In genomic region chr5:106756937-106757371, GRCm38 (mm10) we compare ENCODE assay signal across 8 mouse cellular contexts. TPM values are rescaled to one million over a fixed set of nuclear protein-coding genes. Genes with fewer than 3 reads are reported as not detected.
A peak's percentile ranks its signal among the peaks of the same experiment; 100 is the strongest.
DNase-seq lines count a peak whose midpoint lies in the region; ATAC-seq and TF ChIP-seq lines count a peak whose summit lies in the region.

No protein-coding gene starts in this region.

- no peak for TF ChIP-seq CTCF in olfactory bulb, adult 2 months (IDR thresholded peaks at IDR 0.05; ENCODE audit: insufficient read depth, low read depth, low read length)

- peaks cover 33% of the 10 kb centered on the region for H3K27me3 ChIP-seq in heart, embryonic 10.5 days (ENCODE audit: insufficient read depth, poor library complexity, severe bottlenecking)
- peaks cover 10% of the 10 kb centered on the region; the same call in 1 of the 2 replicates for H3K27me3 ChIP-seq in limb, embryonic 11.5 days (ENCODE audit: control insufficient read depth, insufficient read depth, low read length)

- WGBS in heart, embryonic 10.5 days = 3% methylated on average over 10 of the region's 10 CpGs
- WGBS in limb, embryonic 11.5 days = 5% methylated on average over 10 of the region's 10 CpGs
- 6% methylated on average over 10 of the region's 10 CpGs for WGBS in olfactory bulb, adult 2 months

- H3K27ac ChIP-seq in heart, embryonic 10.5 days = peak overlapping the region; percentile 10; the same call in 1 of the 2 replicates
- H3K27ac ChIP-seq in limb, embryonic 11.5 days (replicated peaks; ENCODE audit: low read depth, low read length) = no peak overlapping the region
- no peak overlapping the region for H3K27ac ChIP-seq in olfactory bulb, adult 2 months (ENCODE audit: insufficient read depth, low read depth, low read length)

- DNase-seq in heart, embryonic 10.5 days (ENCODE audit: low spot score) = peak; percentile 86
- DNase-seq in heart, postnatal 25 days (ENCODE audit: low spot score) = no peak
- peak; percentile 6 for DNase-seq in right cerebral cortex, postnatal 14 days
- no peak for DNase-seq in right cerebral cortex, adult 18-20 months
- DNase-seq in limb, embryonic 11.5 days (ENCODE audit: low spot score) = peak; percentile 57
- no peak for DNase-seq in gastrocnemius, postnatal 25 days
- DNase-seq in cerebellum, adult 18-20 months = no peak

- peak; percentile 51; the same call in 1 of the 2 replicates for ATAC-seq in limb, embryonic 11.5 days (ENCODE audit: insufficient number of reproducible peaks, low FRiP score, low TSS enrichment, low read depth)

- H3K4me3 ChIP-seq in heart, embryonic 10.5 days = peak overlapping the region; percentile 50
- H3K4me3 ChIP-seq in limb, embryonic 11.5 days (ENCODE audit: low read depth, low read length) = peak overlapping the region; percentile 9
- H3K4me3 ChIP-seq in olfactory bulb, adult 2 months (ENCODE audit: insufficient read depth, low read depth, low read length) = 0 out of 2 replicates have a peak overlapping the region, but pooled peaks have one; percentile 13

- no peaks in the 10 kb centered on the region for H3K36me3 ChIP-seq in heart, embryonic 10.5 days
- no peaks in the 10 kb centered on the region for H3K36me3 ChIP-seq in limb, embryonic 11.5 days (ENCODE audit: control insufficient read depth, insufficient read depth, low read length)

- H3K9me3 ChIP-seq in heart, embryonic 10.5 days = no peaks in the 10 kb centered on the region
- no peaks in the 10 kb centered on the region for H3K9me3 ChIP-seq in limb, embryonic 11.5 days (ENCODE audit: control insufficient read depth, low read length)

- H3K4me2 ChIP-seq in limb, embryonic 11.5 days (ENCODE audit: low read depth, severe bottlenecking) = peak overlapping the region; percentile 47

- intact Hi-C loops in heart, postnatal 25 days (cut with DNase I) = no loop called here

- H3K9ac ChIP-seq in limb, embryonic 11.5 days (ENCODE audit: low read length) = no peak overlapping the region

- TF ChIP-seq POLR2A in olfactory bulb, adult 2 months (IDR thresholded peaks at IDR 0.05; ENCODE audit: insufficient read depth, low read depth, low read length) = no peak

- peaks cover 11% of the 10 kb centered on the region for H3K4me1 ChIP-seq in heart, embryonic 10.5 days
- peaks cover 6% of the 10 kb centered on the region; the same call in 1 of the 2 replicates for H3K4me1 ChIP-seq in limb, embryonic 11.5 days (ENCODE audit: control insufficient read depth, insufficient read depth, low read length)
- H3K4me1 ChIP-seq in olfactory bulb, adult 2 months (ENCODE audit: control insufficient read depth, insufficient read depth, low read length) = peaks cover 9% of the 10 kb centered on the region

RNA-seq across cellular contexts. Expression of gene Zfp644, which starts 59.9 kb away (rescaled TPM):
- 48.5 and 58.6 TPM in 2 replicates for polyA plus RNA-seq in heart, embryonic 10.5 days (2016; fragmentation: Nextera tagmentation; extraction: Ambion mirVana)
- total RNA-seq in heart, postnatal 25 days (2021) = 10 to 100 TPM; 57.2 to 60.5 TPM
- 84.6 and 90.7 TPM in 2 replicates for polyA plus RNA-seq in limb, embryonic 11.5 days (2014; fragmentation: Nextera tagmentation; extraction: Ambion mirVana)
- polyA plus RNA-seq in olfactory bulb, adult 2 months (2012; ENCODE audit: insufficient read depth, insufficient read length, low replicate concordance, missing spikeins) = 306 TPM in 1 of 2 replicates, not detected in the other
- total RNA-seq in gastrocnemius, postnatal 25 days (2021) = 10 to 100 TPM; 41.3 to 43.0 TPM

Comparison
In these comparisons a context has a peak if more than half of its experiments do, and no peak if none do; other contexts are left out.
1. DNase-seq: peak in heart, embryonic 10.5 days (single experiment), right cerebral cortex, postnatal 14 days (single experiment) and limb, embryonic 11.5 days (single experiment); none in heart, postnatal 25 days (single experiment), right cerebral cortex, adult 18-20 months (single experiment), gastrocnemius, postnatal 25 days (single experiment) and cerebellum, adult 18-20 months (0 of 2).
2. Peak in every context shown above with its lines, with median percentiles within 50 percentile points of each other: H3K4me3 ChIP-seq.